Mouse (Mus musculus) heart, adult 11 months (tissue): ENCODE measurements around the gene Pxmp4.

Source experiments
- DNase-seq: peaks from one replicate; pipeline ENCODE4 v3.0.0; 2022

Pxmp4 gene

DNA sequence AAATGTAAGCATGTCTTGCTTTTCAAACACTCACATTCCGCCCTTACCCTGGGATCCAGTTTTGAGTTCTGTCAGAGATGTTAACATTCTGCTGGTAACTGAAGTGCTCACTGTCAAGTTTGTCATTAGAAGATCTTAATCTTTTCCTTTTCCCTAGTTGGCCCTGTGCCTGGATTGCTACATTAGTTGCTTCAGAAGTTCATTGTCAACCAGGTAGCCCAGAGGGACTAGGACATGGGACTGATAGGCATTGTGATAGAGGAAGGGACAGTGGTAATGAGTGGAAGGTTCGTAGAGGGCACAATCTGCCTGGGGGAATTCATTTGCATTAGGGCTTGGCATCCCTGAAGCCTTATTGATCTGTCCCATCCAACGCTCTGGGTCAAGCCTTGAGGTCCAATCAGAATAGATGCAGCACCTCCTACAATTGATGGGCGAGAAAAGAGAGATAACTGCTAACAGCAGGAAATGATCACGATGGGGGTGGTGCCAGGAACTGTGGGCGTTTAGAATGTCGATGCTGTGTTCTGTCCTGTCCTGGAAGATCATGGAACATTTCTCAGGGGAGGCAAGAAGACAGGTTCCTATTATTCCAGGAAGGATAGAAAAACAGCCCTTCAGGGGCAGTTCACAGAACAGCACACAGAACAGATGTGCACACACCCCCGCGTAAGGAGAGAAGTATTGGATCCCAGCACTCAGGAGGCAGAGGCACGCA, 5.7 kb upstream of the Pxmp4 start:
- no peak for DNase-seq

- no peak for DNase-seq
Observed at GRCm38 (mm10) chr2:154606965-154607364, 3.5 kb upstream of the Pxmp4 start.

DNA sequence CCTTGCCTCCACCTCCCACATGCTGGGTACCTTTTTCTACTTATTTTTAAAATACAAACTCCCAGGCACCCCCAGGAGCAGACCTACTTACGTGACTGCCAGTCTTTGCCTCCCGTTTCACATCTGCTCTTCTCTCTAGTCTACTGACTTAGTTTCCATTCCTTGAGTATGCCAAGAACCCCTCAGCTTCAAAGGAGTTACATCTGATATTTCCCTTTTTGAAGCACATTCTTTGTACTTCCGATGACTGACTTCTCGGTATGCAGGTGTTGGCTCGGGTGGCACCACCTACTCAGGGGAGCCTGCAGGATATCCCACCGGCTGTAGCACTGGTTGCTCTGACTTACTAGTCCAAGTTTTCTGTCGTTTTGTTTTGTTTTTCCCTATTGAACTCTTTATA, 648 bp upstream of the Pxmp4 start:
- DNase-seq = no peak

GRCm38 (mm10) chr2:154603007-154603637, 386 bp downstream of the Pxmp4 start:
- no peak for DNase-seq

- no peak for DNase-seq
Observed at GRCm38 (mm10) chr2:154601324-154601723, 2.2 kb downstream of the Pxmp4 start.

DNA sequence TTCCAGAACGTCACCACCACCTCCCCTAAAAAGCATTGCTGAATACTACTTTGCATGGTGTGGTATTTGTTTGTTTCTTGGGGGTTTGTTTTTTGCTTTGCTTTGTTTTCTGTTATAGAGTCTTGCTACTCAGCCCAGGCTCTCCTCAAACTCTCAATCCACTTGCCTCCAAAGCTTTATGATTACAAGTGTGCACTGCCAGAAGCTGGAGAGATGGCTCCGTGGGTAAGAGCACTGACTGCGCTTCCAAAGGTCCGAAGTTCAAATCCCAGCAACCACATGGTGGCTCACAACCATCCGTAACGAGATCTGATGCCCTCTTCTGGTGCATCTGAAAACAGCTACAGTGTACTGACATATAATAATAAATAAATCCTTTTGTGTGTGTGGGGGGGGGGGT, 2.9 kb downstream of the Pxmp4 start:
- no peak for DNase-seq

- DNase-seq = no peak
Observed at GRCm38 (mm10) chr2:154597399-154597798, 6.1 kb downstream of the Pxmp4 start.

DNA sequence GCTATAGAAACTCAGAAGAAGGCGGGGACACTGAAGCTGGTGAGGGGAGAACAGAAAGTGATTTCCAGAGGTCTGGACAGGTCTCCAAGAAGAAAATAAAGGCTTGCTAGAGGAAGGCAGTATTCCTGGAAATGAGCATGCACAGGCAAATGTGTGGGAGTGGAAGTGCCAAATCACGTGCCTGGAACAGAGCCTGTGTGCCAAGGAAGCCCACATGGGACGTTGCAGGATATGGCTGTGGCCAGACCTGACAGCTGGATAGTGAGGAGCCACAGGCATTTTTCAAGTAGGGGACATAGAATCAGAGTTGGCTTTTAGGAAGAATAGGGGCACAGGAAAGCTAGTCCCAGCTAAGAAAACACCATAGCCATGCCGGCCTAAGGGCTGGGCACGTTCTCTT, 7.7 kb downstream of the Pxmp4 start:
- no peak for DNase-seq

GRCm38 (mm10) chr2:154593025-154593424, 10.5 kb downstream of the Pxmp4 start:
- no peak for DNase-seq

DNA sequence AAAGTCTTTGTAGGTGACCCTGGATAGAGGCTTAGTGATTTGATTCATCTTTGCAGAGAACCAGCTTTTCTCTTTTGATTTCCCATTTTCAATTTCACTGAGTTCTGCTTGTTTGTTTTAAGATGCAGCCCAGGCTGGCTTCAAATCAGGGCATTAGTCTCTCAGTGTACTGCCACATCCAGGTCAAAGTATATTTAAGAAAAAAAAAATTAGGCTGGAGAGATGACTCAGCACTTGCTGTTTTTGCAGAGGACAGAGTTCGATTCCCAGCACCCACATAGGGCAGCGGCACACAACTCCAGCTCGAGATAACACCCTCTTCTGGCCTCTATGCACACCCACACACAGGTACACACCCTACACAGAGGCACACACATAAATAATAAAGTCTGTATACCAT, 12.3 kb downstream of the Pxmp4 start:
- no peak for DNase-seq

- DNase-seq = no peak
Observed at GRCm38 (mm10) chr2:154589051-154589450, 14.5 kb downstream of the Pxmp4 start.

DNA sequence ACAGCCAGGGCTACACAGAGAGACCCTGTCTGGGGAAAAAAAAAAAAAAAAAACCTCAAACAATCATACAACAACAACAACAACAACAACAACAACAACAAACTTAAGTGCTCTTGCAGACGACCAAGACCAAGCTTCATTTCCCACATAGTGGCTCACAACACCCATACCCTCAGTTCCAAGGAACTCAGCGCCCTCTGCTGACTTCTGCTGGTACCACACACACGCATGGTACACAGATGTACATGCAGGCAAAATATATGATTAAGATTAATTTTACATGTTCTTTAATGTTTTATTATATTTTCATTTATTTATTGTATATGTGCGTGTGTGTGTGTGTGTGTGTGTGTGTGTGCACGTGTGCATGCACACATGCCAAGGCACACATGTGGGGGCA, 17.1 kb downstream of the Pxmp4 start:
- no peak for DNase-seq

- DNase-seq = peak; percentile 76
Observed at GRCm38 (mm10) chr2:154584931-154585601, 18.4 kb downstream of the Pxmp4 start.

DNA sequence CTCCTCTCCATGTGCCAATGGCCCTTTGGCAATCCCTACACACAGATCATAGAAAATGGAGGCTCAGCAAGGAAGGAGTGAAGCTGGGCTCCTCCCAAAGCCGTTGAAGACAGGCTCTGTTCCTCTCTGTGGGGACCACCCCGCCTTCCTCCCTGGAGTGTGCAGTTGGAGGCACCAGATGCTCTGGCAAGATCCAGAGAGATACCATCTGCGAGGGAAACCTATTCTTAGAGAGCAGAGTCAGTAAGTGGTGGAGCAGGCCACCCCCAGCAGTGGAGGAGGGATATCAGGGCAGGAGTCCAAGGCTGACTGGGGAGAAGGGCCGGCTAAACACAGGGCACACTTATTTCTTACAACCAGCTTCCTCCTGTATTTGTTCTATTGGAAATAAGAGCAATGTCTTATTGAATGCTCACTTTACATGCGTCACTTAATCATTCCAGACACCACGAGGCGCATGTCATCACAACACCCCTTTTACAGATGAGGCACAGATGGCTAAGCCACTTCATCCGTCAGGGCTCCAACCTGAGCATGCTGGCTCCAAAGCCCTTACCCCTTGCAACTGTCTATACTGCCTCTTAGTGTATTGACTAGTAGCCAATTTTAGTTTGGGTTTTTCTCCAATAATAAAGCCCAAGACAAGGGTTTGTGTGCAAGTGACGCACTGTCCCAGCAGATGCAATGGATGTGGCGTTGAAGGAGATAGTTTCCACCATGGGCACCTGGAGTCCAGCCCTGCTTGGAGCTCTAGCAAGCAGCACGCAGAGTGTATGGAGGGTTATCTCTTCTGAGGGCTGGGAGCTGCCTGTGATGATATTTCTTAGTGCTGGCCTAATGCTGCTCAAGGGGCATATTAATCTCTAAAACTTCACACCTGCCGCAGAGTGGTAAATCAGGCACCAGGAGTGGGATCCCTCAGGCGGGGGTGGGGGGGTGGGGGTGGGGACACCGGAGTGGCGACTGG, 19.3 kb downstream of the Pxmp4 start:
- DNase-seq = peak; percentile 75

GRCm38 (mm10) chr2:154581421-154581820, 22.1 kb downstream of the Pxmp4 start:
- DNase-seq = no peak

- peak; percentile 97 for DNase-seq
Observed at GRCm38 (mm10) chr2:154580586-154580985, 22.9 kb downstream of the Pxmp4 start.

DNA sequence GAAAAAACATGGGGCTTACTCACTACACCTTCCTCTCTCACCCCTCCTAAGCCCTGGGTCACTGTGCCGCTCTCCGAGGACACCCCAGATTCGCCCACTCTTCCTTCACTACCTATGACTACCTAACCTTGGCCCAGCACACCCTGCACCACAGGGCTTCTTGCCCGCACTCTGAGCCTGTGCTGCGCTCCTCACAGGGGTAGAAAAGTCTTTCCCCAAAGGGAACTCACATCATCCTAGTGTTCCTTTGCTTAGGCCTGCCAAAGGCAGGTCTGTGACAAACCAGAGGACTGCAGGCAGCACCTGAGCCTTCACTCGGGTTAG, 25.8 kb downstream of the Pxmp4 start:
- DNase-seq = no peak

GRCm38 (mm10) chr2:154576876-154577743, 26.4 kb downstream of the Pxmp4 start:
- DNase-seq = no peak

- no peak for DNase-seq
Observed at GRCm38 (mm10) chr2:154574271-154574670, 29.2 kb downstream of the Pxmp4 start.

GRCm38 (mm10) chr2:154572996-154573395, 30.5 kb downstream of the Pxmp4 start:
- DNase-seq = no peak

DNA sequence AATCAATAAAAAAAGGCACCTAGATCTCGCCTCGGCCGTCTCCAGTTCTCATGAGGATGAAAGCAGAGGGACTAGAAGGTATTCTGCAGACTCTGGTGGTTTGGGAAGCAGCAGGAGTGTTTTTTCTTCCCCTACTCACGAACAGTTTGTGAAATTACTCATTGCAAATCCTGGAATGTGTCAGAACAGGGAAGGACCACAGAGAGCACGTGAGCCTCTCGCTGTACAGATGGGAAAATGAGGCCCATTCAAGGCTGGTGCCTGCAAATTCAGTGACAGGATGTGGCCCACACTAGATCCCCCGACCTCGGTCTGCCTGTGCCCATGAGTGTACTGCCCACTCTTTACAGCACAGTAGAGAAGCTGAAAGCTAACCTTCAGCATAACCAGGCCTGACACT, 31.5 kb downstream of the Pxmp4 start:
- no peak for DNase-seq

GRCm38 (mm10) chr2:154571266-154571665, 32.2 kb downstream of the Pxmp4 start:
- no peak for DNase-seq
